Mouse (Mus musculus) cortical plate, adult 2 months (tissue): ENCODE measurements at regions not wholly inside any gene's neighbourhood (a gene's known extent, or its start where the extent isn't known, plus 50 kb on each side); places are given as distances from the start of the nearest gene placed in this dataset.

Experiments
- CTCF ChIP-seq: fragments of 200-500 bp; IDR thresholded peaks from 2 replicates; pipeline ENCODE4 v1.5.1; 2011; ENCODE audit warnings: mild to moderate bottlenecking, control low read depth, low read length; ENCODE audit not compliant: insufficient read depth; ENCODE audit errors: extremely low read depth
- POLR2A ChIP-seq: fragments of 200-500 bp; IDR thresholded peaks from 2 replicates; pipeline ENCODE4 v1.6.1; 2011; ENCODE audit warnings: mild to moderate bottlenecking, low read length, control low read depth; ENCODE audit not compliant: insufficient read depth; ENCODE audit errors: extremely low read depth

DNA sequence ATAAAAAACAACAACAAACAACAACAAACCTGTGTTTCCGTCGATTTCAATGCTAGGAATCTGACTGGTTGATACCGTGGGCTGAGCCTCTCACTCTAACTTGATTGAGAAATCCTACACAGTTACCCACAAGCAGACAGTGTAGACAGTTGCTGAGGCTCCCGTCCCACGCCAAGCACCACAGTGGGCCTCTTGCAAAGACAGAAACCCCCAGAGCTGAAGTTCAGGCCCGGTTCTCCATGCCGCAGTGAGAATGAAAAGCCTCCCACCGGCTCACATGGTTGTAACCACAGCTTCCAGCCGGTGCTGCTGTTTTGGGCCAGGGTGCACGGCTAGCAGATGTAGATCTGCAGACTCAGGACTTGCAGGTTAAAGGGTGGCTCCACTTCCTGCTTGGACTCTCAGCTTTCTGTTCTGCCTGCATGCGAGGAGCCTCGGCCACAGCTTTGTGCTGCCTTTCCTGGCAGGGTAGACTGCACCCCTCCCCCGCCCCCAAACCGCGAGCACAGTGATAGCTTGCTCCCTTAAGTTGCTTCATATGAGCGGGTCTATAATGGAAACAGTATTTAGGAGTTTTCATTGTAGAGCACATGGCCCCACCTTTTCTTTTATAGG, 133.6 kb upstream of the Zfp64 start:
- TF ChIP-seq POLR2A (no peak), CTCF (no peak)
